Mouse (Mus musculus) CH12.LX (cell line): Measurements from ENCODE around the gene Bpifa5. TPM values are rescaled to one million over a fixed set of nuclear protein-coding genes. Genes with fewer than 3 reads are reported as not detected.

Experiments
- DNase-seq: peaks from one replicate; pipeline ENCODE4 v3.0.0-alpha.2; 2013; ENCODE audit errors: extremely low read depth
- H3K27ac ChIP-seq: 2 replicates; pipeline ENCODE4 v1.5.1; 2012; ENCODE audit warnings: low read depth, mild to moderate bottlenecking, control low read depth, moderate library complexity; ENCODE audit not compliant: insufficient read depth
- H3K27me3 ChIP-seq: replicated peaks from 2 replicates; pipeline ENCODE3; 2012; ENCODE audit warnings: inconsistent platforms
- H3K36me3 ChIP-seq, 2 experiments: replicated peaks in 1 of 2; 2 replicates each; pipeline versions ENCODE3 to v1.6.1; 2012; ENCODE audit warnings: inconsistent platforms in 1 of 2, low read length in 1 of 2, mild to moderate bottlenecking in 1 of 2, mixed read lengths in 1 of 2, moderate library complexity in 1 of 2; ENCODE audit not compliant: control insufficient read depth in 1 of 2, insufficient read depth in 1 of 2
- H3K4me1 ChIP-seq, 2 experiments: 2 replicates each; pipeline ENCODE4 v1.6.1; 2012; ENCODE audit warnings: inconsistent platforms in 1 of 2, moderate library complexity in 1 of 2; ENCODE audit not compliant: insufficient read depth in 2 of 2, control insufficient read depth in 1 of 2
- H3K4me2 ChIP-seq: 2 replicates; pipeline ENCODE4 v1.6.1; 2012; ENCODE audit warnings: low read depth, mild to moderate bottlenecking, control low read depth; ENCODE audit not compliant: poor library complexity, insufficient read depth, severe bottlenecking
- H3K4me3 ChIP-seq, 3 experiments: fragments of 150-350 bp in 1 of 3; sonication (generic) in 1 of 3; replicated peaks in 1 of 3; 2 replicates each; pipeline versions ENCODE3 to v1.5.1; 2011 to 2012; ENCODE audit warnings: low read depth in 2 of 3, low read length in 2 of 3, mild to moderate bottlenecking in 2 of 3, moderate library complexity in 2 of 3, control low read depth in 1 of 3, improper control_type of control experiment in 1 of 3, inconsistent platforms in 1 of 3, mixed read lengths in 1 of 3; ENCODE audit not compliant: poor library complexity in 1 of 3
- H3K79me2 ChIP-seq: replicated peaks from 2 replicates; pipeline ENCODE4 v1.6.1; 2012; ENCODE audit warnings: mild to moderate bottlenecking, moderate library complexity; ENCODE audit not compliant: control insufficient read depth, poor library complexity, insufficient read depth, severe bottlenecking; ENCODE audit errors: extremely low read depth
- H3K9ac ChIP-seq: 2 replicates; pipeline ENCODE4 v1.6.1; 2012; ENCODE audit warnings: low read depth, mild to moderate bottlenecking, control low read depth, moderate library complexity; ENCODE audit not compliant: insufficient read depth
- H3K9me3 ChIP-seq: replicated peaks from 2 replicates; pipeline ENCODE3; 2012; ENCODE audit warnings: low read length, inconsistent platforms, mixed read lengths
- CHD1 ChIP-seq: IDR thresholded peaks from 2 replicates; pipeline ENCODE4 v1.6.1; 2012; ENCODE audit warnings: low read depth, low read length, improper control_type of control experiment, inconsistent platforms
- CHD2 ChIP-seq: IDR thresholded peaks from 2 replicates; pipeline ENCODE4 v1.6.1; 2011; ENCODE audit warnings: low read length, improper control_type of control experiment
- CTCF ChIP-seq, 2 experiments: IDR thresholded peaks in 1 of 2; conservative IDR thresholded peaks in 1 of 2; 2 replicates each; pipeline ENCODE4 v1.5.1; 2011 to 2012; ENCODE audit warnings: low read depth in 2 of 2, low read length in 2 of 2, improper control_type of control experiment in 1 of 2, inconsistent platforms in 1 of 2, mild to moderate bottlenecking in 1 of 2, moderate library complexity in 1 of 2
- E2F4 ChIP-seq: IDR thresholded peaks from 2 replicates; pipeline ENCODE4 v1.6.1; 2011; ENCODE audit warnings: low read depth, low read length, improper control_type of control experiment; ENCODE audit not compliant: insufficient replicate concordance
- EP300 ChIP-seq: IDR thresholded peaks from 2 replicates; pipeline ENCODE4 v1.6.1; 2011; ENCODE audit warnings: low read length, improper control_type of control experiment
- ETS1 ChIP-seq: conservative IDR thresholded peaks from 2 replicates; pipeline ENCODE4 v1.6.1; 2012; ENCODE audit warnings: low read depth, mild to moderate bottlenecking, inconsistent platforms, low read length, improper control_type of control experiment, moderate library complexity
- GABPA ChIP-seq: IDR thresholded peaks from 2 replicates; pipeline ENCODE4 v1.6.1; 2012; ENCODE audit warnings: low read depth, low read length, improper control_type of control experiment, inconsistent platforms; ENCODE audit not compliant: insufficient replicate concordance
- HCFC1 ChIP-seq: IDR thresholded peaks from 2 replicates; pipeline ENCODE4 v1.6.1; 2012; ENCODE audit warnings: low read depth, mild to moderate bottlenecking, inconsistent platforms, low read length, improper control_type of control experiment
- IRF4 ChIP-seq: IDR thresholded peaks from 2 replicates; pipeline ENCODE4 v1.6.1; 2014; ENCODE audit warnings: low read depth, mild to moderate bottlenecking, inconsistent platforms, low read length, improper control_type of control experiment
- JUN ChIP-seq: IDR thresholded peaks from 2 replicates; pipeline ENCODE4 v1.6.1; 2011; ENCODE audit warnings: low read depth, mild to moderate bottlenecking, low read length, improper control_type of control experiment, moderate library complexity; ENCODE audit not compliant: insufficient read depth
- JUND ChIP-seq: conservative IDR thresholded peaks from 2 replicates; pipeline ENCODE4 v1.6.1; 2011; ENCODE audit warnings: low read depth, low read length, improper control_type of control experiment
- MAX ChIP-seq: IDR thresholded peaks from 2 replicates; pipeline ENCODE4 v1.6.1; 2011; ENCODE audit warnings: low read length, improper control_type of control experiment
- MAZ ChIP-seq: IDR thresholded peaks from 2 replicates; pipeline ENCODE4 v1.6.1; 2012; ENCODE audit warnings: low read depth, mild to moderate bottlenecking, inconsistent platforms, low read length, improper control_type of control experiment, moderate library complexity
- MXI1 ChIP-seq: IDR thresholded peaks from 2 replicates; pipeline ENCODE4 v1.6.1; 2011; ENCODE audit warnings: mild to moderate bottlenecking, low read depth, low read length, improper control_type of control experiment
- MYC ChIP-seq: IDR thresholded peaks from 2 replicates; pipeline ENCODE4 v1.6.1; 2011; ENCODE audit warnings: low read depth, mild to moderate bottlenecking, improper control_type of control experiment, low read length
- NELFE ChIP-seq: IDR thresholded peaks from 2 replicates; pipeline ENCODE4 v1.6.1; 2011; ENCODE audit warnings: low read depth, low read length, improper control_type of control experiment
- PAX5 ChIP-seq: IDR thresholded peaks from 2 replicates; pipeline ENCODE4 v1.6.1; 2012; ENCODE audit warnings: low read length, inconsistent platforms, mixed read lengths
- POLR2A ChIP-seq: IDR thresholded peaks from 2 replicates; pipeline ENCODE4 v1.6.1; 2011; ENCODE audit warnings: low read depth, mild to moderate bottlenecking, improper control_type of control experiment, low read length
- RAD21 ChIP-seq: IDR thresholded peaks from 2 replicates; pipeline ENCODE4 v1.6.1; 2011; ENCODE audit warnings: low read depth, mild to moderate bottlenecking, low read length, improper control_type of control experiment, moderate library complexity
- SMC3 ChIP-seq: IDR thresholded peaks from 2 replicates; pipeline ENCODE4 v1.6.1; 2011; ENCODE audit warnings: low read depth, low read length, improper control_type of control experiment
- TCF12 ChIP-seq: IDR thresholded peaks from 2 replicates; pipeline ENCODE4 v1.6.1; 2014; ENCODE audit warnings: low read depth, mild to moderate bottlenecking, inconsistent platforms, low read length, improper control_type of control experiment
- UBTF ChIP-seq: IDR thresholded peaks from 2 replicates; pipeline ENCODE4 v1.6.1; 2012; ENCODE audit warnings: low read depth, mild to moderate bottlenecking, inconsistent platforms, low read length, improper control_type of control experiment, moderate library complexity
- ZNF384 ChIP-seq: IDR thresholded peaks from 2 replicates; pipeline ENCODE4 v1.6.1; 2012; ENCODE audit warnings: low read depth, low read length, improper control_type of control experiment, inconsistent platforms
- dilution Hi-C: fragments of 300-500 bp; cut with MboI; formaldehyde crosslinking; loops from 2 replicates; pipeline ENCODE4 v1.14.3; 2020; ENCODE audit warnings: low sequenced_read_pairs; ENCODE audit not compliant: extremely low pct_unique_long_range_greater_than_20kb, extremely low pct_ligation_motif_present
- in situ Hi-C: fragments of 300-500 bp; cut with MboI; formaldehyde crosslinking; loops from 3 replicates; pipeline ENCODE4 v1.14.3; 2019; ENCODE audit warnings: low sequenced_read_pairs, low pct_ligation_motif_present, low pct_unique_long_range_greater_than_20kb, mixed read lengths
- polyA plus RNA-seq: library from polyadenylated mRNA; unstranded; fragments of >175 nt; gene quantifications from 2 replicates; pipeline ENCODE4 v1.2.1, GENCODE M21; 2012; ENCODE audit warnings: low read depth; ENCODE audit not compliant: insufficient read length
- total RNA-seq, 2 experiments: library from RNA; depleted of rRNA; stranded (reverse); fragments of 300-350 nt in 1 of 2; fragments of >200 nt in 1 of 2; gene quantifications; 2 replicates each; pipeline ENCODE4 v1.2.3; 2012 to 2014

The Bpifa5 gene
- total and polyA plus RNA-seq, 3 experiments, result not detected

DNA sequence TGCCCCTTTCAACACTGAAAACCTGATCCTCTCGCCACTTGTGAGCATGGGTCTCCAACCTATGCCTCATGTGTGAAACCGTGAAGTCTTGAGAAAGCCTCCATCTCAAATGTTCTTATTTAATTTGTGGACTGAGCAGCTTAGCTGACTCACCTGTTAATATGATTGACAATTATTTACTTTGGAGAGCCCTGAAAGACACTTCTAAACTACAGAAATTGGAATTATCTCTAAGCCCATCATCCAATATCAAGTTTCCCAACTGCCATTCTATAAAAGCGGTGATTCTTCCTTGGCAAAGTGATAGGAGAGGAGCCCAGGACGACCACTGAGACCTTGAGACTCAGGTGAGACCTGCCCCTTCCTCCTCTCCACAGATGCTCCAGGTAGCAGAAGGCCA is 19.8 kb upstream of the Bpifa5 start, which contains the start of gene Bpifa1:
Bpifa1 (plus strand) TSS at position 301 of the 400 bp plus-strand sequence.
- no peaks in the 10 kb centered on the region for H3K9me3 ChIP-seq
- in situ Hi-C loops, result no loop called here

DNA sequence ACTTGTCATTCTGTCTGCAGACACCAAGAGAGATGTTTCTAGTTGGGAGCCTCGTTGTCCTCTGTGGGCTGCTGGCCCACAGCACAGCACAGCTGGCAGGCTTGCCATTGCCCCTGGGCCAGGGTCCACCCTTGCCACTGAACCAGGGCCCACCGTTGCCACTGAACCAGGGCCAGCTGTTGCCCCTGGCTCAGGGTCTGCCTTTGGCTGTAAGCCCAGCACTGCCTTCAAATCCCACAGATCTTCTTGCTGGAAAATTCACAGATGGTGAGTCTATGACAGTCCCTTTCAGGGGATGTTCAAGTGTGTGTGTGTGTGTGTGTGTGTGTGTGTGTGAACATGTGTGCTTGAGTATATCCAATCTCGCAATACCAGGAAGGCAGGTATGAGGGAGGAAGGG is 18.7 kb upstream of the Bpifa5 start:
- no peak for DNase-seq
- Histone ChIP-seq H3K4me2 (no peak overlapping the region), H3K27me3 (peaks cover 96% of the 10 kb centered on the region), H3K36me3 (no peaks in the 10 kb centered on the region), H3K4me3 (no peak overlapping the region), H3K79me2 (no peaks in the 10 kb centered on the region), H3K9ac (no peak overlapping the region), H3K27ac (no peak overlapping the region), H3K4me1 (no peaks in the 10 kb centered on the region)
- in situ Hi-C loops (no loop called here), dilution Hi-C loops (no loop called here)
- no peak for TF ChIP-seq JUN
- no peak for TF ChIP-seq UBTF
- no peak for TF ChIP-seq E2F4
- no peak for TF ChIP-seq JUND
- TF ChIP-seq POLR2A, result no peak
- no peak for TF ChIP-seq IRF4
- TF ChIP-seq MAX, result no peak
- TF ChIP-seq ZNF384, result no peak
- TF ChIP-seq, all 38 proteins: peak for 0
- no peaks in the 10 kb centered on the region for H3K9me3 ChIP-seq

More for the DNA sequence above, 19.8 kb upstream of the Bpifa5 start, which contains the start of gene Bpifa1:
- H3K4me1 ChIP-seq, result no peaks in the 10 kb centered on the region
- H3K27me3 ChIP-seq, result peaks cover 96% of the 10 kb centered on the region
- dilution Hi-C loops, result no loop called here
- no peak for DNase-seq
- no peaks in the 10 kb centered on the region for H3K36me3 ChIP-seq
- H3K4me3 ChIP-seq, result no peak within 1 kb of the TSS
- no peak within 1 kb of the TSS for H3K4me2 ChIP-seq
- TF ChIP-seq CHD2 (no peak), HCFC1 (no peak), MAZ (no peak), TCF12 (no peak), NELFE (no peak), PAX5 (no peak), MXI1 (no peak), POLR2A (no peak), EP300 (no peak), CHD1 (no peak), MYC (no peak), JUN (no peak), SMC3 (no peak), ETS1 (no peak), RAD21 (no peak), JUND (no peak), CTCF (conservative IDR thresholded peaks at IDR 0.05 in 1 of 2, IDR thresholded peaks at IDR 0.05 in 1 of 2; ENCODE audit: low read depth in 2 of 2, low read length in 2 of 2) (no peak), GABPA (no peak)
- H3K27ac ChIP-seq, result no peak within 1 kb of the TSS
- H3K9ac ChIP-seq, result no peak within 1 kb of the TSS
- no peaks in the 10 kb centered on the region for H3K79me2 ChIP-seq
